Mouse (Mus musculus): Measurements from ENCODE around the gene Rsph14. TPM values are rescaled to one million over a fixed set of nuclear protein-coding genes. Genes with fewer than 3 reads are reported as not detected.

Gene Rsph14
- polyA plus RNA-seq, 1 experiment from 2014 or later = not detected

DNA sequence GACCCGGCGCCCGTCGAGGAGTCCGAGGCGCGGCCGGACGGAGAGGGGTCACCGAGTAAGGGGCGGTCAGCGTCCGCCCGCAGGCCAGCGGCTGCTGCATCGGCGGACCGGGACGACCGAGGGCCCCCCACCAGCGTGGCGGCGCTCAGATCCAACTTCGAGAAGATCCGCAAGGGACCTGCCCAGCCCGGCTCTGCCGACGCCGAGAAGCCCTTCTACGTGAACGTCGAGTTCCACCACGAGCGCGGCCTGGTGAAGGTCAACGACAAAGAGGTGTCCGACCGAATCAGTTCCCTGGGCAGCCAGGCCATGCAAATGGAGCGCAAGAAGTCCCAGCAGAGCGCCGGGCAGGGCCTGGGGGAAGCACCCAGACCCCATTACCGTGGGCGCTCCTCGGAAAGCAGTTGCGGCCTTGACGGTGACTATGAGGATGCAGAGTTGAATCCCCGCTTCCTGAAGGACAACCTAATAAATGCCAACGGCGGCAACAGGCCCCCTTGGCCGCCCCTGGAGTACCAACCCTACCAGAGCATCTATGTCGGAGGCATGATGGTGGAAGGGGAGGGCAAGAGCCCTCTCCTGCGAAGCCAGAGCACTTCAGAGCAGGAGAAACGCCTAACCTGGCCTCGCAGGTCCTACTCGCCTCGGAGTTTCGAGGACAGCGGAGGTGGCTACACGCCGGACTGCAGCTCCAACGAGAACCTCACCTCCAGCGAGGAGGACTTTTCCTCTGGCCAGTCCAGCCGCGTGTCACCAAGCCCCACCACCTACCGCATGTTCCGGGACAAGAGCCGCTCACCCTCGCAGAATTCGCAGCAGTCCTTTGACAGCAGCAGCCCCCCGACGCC is 29.2 kb upstream of the Rsph14 start:
- Histone ChIP-seq H3K27ac (no peak overlapping the region), H3K27me3 (no peaks in the 10 kb centered on the region), H3K36me3 (peaks cover 23% of the 10 kb centered on the region), H3K4me1 (peaks cover 54% of the 10 kb centered on the region), H3K4me2 (replicated peaks) (peak overlapping the region; percentile 97), H3K4me3 (peak overlapping the region; percentile 89), H3K9ac (peak overlapping the region; percentile 86), H3K9me3 (no peaks in the 10 kb centered on the region)
- no peak for ATAC-seq (ENCODE audit: low FRiP score, low read depth)
- 1% methylated on average over 71 of the region's 71 CpGs for WGBS

DNA sequence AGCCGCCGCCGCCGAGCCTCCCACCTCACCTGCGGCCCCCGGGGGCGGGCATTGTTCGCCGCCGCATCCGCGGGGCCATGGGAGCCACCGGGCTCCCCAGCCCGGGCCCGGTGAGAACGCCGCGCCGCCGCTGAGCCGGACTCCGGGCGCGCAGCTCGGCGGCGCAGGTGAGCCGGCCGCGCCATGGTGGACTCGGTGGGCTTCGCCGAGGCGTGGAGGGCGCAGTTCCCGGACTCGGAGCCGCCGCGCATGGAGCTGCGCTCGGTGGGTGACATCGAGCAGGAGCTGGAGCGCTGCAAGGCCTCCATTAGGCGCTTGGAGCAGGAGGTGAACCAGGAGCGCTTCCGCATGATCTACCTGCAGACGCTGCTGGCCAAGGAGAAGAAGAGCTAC is 28.5 kb upstream of the Rsph14 start:
- Histone ChIP-seq H3K9ac (peak overlapping the region; percentile 86), H3K9me3 (no peaks in the 10 kb centered on the region), H3K4me2 (replicated peaks) (peak overlapping the region; percentile 97), H3K36me3 (peaks cover 17% of the 10 kb centered on the region), H3K27ac (peak overlapping the region; percentile 58; the same call in 1 of the 2 replicates), H3K4me3 (peak overlapping the region; percentile 89), H3K4me1 (peaks cover 53% of the 10 kb centered on the region), H3K27me3 (no peaks in the 10 kb centered on the region)
- WGBS = under 1% methylated on average over 30 of the region's 48 CpGs
- peak; percentile 5; the same call in 1 of the 2 replicates for ATAC-seq (ENCODE audit: low FRiP score, low read depth)

DNA sequence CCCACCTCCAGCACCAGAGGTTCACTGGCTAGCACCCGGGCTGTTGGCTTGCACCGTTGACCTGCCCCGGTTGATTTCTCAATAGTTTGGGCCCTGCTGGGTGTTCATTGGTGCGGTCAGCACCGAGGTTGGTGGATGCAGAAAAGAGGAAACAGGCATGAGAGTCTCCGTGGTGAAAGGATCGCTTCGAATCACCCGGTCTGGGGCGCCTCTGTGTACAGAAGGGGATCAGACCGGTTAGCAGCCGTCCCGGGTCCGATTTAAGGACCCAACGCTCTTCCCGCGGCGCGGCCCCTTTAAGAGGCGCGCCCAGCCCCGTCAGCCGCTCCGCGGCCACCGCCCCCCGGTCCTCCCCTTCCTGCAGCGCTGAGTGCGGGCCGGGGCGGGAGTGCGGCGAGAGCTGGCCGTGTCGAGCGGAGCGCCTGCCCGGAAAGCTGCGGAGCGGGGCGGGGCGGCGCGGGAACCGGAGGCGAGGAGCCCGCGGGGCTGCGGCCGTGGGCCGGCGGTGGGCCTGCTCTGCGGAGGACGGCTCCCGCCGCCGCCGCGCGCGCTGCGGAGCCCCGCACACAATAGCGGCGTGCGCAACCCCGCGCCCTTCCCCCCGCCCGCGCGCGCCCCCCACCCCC is 27.9 kb upstream of the Rsph14 start, which contains the start of gene Bcr:
TSS of gene Bcr (plus strand) at position 376 of the 626 bp plus-strand sequence.
- H3K36me3 ChIP-seq = peaks cover 12% of the 10 kb centered on the region
- H3K27me3 ChIP-seq = no peaks in the 10 kb centered on the region
- ATAC-seq (ENCODE audit: low FRiP score, low read depth) = peak; percentile 91
- WGBS = under 1% methylated on average over 29 of the region's 73 CpGs
- peaks cover 48% of the 10 kb centered on the region for H3K4me1 ChIP-seq
- peak within 1 kb of the TSS; percentile 89 for H3K4me3 ChIP-seq
- H3K9ac ChIP-seq = peak within 1 kb of the TSS; percentile 86
- peak within 1 kb of the TSS; percentile 97 for H3K4me2 ChIP-seq (replicated peaks)
- H3K27ac ChIP-seq = peak within 1 kb of the TSS; percentile 58; the same call in 1 of the 2 replicates
- H3K9me3 ChIP-seq = no peaks in the 10 kb centered on the region

DNA sequence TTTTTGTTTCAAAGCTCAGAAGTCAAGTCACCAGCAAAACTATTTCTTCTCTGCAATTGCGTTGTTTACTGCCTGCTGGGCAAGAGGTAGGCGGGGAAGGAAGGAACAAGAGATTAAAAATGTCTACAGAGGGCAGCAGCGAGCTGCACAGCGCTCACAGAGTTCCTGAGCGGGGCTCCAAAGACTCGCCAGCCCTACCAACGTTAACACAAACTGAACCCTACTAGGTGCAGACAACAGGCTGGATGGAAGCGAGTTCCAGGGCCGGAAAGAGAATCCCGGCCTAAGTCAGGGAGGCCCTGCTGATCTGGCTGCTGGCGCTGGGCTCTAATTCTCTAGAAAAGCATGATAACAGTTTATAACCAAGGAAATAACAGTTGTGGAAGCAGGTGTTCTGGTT is 27.0 kb upstream of the Rsph14 start:
- H3K36me3 ChIP-seq = peaks cover 2% of the 10 kb centered on the region
- no peaks in the 10 kb centered on the region for H3K9me3 ChIP-seq
- no peak for ATAC-seq (ENCODE audit: low FRiP score, low read depth)
- no peak overlapping the region for H3K27ac ChIP-seq
- 1% methylated on average over 11 of the region's 11 CpGs for WGBS
- H3K4me3 ChIP-seq = peak overlapping the region; percentile 89
- peak overlapping the region; percentile 97 for H3K4me2 ChIP-seq (replicated peaks)
- peaks cover 38% of the 10 kb centered on the region for H3K4me1 ChIP-seq
- no peaks in the 10 kb centered on the region for H3K27me3 ChIP-seq
- H3K9ac ChIP-seq = no peak overlapping the region

DNA sequence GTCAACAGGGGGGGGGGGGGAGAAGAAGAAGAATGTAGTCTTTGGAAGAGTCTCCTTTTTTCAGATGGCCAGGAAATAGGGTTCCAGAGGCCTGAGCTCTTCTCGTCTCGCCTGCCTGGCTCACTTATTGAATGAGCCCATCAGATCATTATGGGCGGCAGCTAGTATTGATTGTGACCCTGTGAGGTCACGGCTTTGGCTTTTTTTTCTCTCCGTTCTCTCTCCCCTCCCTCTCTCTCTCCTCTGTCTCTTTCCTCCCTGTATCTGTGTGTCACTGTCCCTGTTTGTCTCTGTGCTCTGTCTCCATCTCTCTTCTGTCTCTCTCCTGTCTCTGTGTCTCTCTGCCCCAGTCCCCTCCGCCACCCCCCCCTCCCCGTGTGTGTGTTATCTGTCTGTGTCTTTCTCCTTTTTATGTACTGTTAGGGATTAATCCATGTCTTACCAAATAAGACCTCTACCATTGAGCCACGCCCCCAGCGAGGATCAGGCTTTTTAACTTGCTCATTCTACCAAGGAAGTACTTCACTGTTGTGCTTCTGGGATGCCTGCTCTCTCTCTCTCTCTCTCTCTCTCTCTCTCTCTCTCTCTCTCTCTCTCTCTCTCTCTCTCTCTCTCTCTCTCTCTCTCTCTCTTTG is 26.5 kb upstream of the Rsph14 start:
- no peak for ATAC-seq (ENCODE audit: low FRiP score, low read depth)
- peak overlapping the region; percentile 97 for H3K4me2 ChIP-seq (replicated peaks)

DNA sequence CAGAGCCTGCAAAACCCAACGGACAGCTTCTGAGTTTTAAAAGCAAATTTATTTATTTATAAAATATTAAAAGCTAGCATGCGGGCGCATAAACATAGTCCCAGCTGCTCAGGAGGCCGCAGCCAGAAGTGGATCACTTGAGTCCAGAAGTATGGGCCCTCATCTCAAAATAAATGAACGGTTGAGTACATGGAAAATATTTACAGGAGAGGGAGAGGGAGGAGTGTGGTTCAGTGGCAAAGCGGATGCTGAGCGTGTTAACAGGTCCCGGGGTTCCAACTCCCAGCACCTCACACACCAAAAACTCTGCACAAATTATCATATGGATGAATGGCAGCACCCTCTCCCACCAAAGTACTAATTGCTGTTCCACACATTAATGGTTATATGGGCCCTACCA is 25.9 kb upstream of the Rsph14 start:
- H3K27me3 ChIP-seq = no peaks in the 10 kb centered on the region
- H3K27ac ChIP-seq = no peak overlapping the region
- no peak overlapping the region for H3K4me3 ChIP-seq
- no peaks in the 10 kb centered on the region for H3K9me3 ChIP-seq
- no peak overlapping the region for H3K9ac ChIP-seq
- H3K36me3 ChIP-seq = no peaks in the 10 kb centered on the region
- no peak for ATAC-seq (ENCODE audit: low FRiP score, low read depth)
- H3K4me1 ChIP-seq = peaks cover 28% of the 10 kb centered on the region
- WGBS = 82% methylated on average over 8 of the region's 8 CpGs
- no peak overlapping the region for H3K4me2 ChIP-seq (replicated peaks)

More for the DNA sequence above, 26.5 kb upstream of the Rsph14 start:
- H3K36me3 ChIP-seq = no peaks in the 10 kb centered on the region
- H3K27me3 ChIP-seq = no peaks in the 10 kb centered on the region
- H3K9ac ChIP-seq = no peak overlapping the region
- H3K4me1 ChIP-seq = peaks cover 33% of the 10 kb centered on the region
- 36% methylated on average over 9 of the region's 9 CpGs for WGBS
- H3K4me3 ChIP-seq = no peak overlapping the region
- H3K27ac ChIP-seq = no peak overlapping the region
- no peaks in the 10 kb centered on the region for H3K9me3 ChIP-seq

DNA sequence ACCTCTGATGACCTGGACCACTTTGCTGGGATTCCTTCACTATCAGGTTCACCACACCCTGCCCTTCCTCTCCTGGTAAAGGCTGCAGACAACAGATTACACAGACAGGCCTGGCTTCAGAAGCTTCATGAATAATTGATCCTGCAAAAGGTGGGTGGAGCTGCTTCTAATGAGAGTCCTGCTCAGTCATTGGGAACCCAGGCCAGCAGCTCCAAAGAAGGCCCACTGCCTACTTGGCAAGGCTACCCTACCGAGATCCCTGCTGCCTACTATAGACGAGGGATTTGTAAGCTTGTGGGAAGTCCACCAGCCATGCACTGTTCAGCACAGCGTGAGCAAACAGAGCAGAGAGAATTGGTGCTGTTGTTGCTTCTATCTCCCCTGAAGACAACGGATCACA is 23.9 kb upstream of the Rsph14 start:
- ATAC-seq (ENCODE audit: low FRiP score, low read depth) = no peak

DNA sequence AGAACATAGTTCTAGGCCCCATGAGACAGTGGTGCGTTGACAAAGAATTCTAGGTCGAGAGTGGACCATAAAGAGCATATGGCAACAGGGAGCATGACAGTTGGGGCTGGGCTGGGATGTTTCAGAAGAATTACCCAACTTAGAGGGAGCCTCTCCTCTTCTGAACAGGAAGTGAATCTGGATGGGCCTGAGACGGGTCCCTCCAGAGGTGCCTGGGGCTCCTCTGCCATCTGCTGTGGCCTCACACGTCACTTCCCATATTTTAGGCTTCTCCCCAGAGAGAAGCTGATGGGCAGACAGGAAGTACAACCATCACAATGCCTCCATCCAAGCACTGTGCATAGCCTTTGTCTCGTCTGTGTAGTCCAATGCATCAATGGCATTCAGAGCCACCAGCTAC is 23.3 kb upstream of the Rsph14 start:
- H3K4me3 ChIP-seq = no peak overlapping the region
- no peaks in the 10 kb centered on the region for H3K36me3 ChIP-seq
- WGBS = 76% methylated on average over 5 of the region's 5 CpGs
- H3K9me3 ChIP-seq = no peaks in the 10 kb centered on the region
- H3K27me3 ChIP-seq = no peaks in the 10 kb centered on the region
- no peak for ATAC-seq (ENCODE audit: low FRiP score, low read depth)
- no peak overlapping the region for H3K4me2 ChIP-seq (replicated peaks)
- H3K27ac ChIP-seq = no peak overlapping the region
- no peak overlapping the region for H3K9ac ChIP-seq
- H3K4me1 ChIP-seq = peaks cover 6% of the 10 kb centered on the region

More for the DNA sequence above, 23.9 kb upstream of the Rsph14 start:
- no peaks in the 10 kb centered on the region for H3K36me3 ChIP-seq
- no peaks in the 10 kb centered on the region for H3K27me3 ChIP-seq
- no peak overlapping the region for H3K4me2 ChIP-seq (replicated peaks)
- H3K9ac ChIP-seq = no peak overlapping the region
- H3K27ac ChIP-seq = no peak overlapping the region
- H3K4me3 ChIP-seq = no peak overlapping the region
- H3K4me1 ChIP-seq = peaks cover 8% of the 10 kb centered on the region
- H3K9me3 ChIP-seq = no peaks in the 10 kb centered on the region
- WGBS = 38% methylated on average over 4 of the region's 4 CpGs

DNA sequence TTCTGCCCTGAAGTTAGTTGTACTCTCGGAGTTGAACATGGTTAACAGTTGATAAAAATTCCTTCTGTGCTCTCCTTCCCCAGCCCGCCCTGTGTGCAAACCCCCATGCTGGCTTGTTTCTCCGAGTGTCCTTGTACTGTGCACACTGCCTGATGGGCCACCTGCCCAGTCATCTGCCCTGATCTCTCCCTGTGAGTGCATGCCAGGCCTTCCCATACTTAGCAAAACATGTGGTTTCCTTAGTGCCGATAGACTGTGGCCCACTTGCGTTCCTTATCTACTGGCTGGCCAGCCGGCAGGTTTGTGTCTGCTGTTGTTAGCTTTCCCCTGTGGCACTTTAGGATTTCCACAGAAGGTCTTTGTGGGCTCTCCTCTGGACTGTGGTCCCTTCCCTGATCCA is 21.7 kb upstream of the Rsph14 start:
- WGBS = 67% methylated on average over 6 of the region's 6 CpGs
- peaks cover 5% of the 10 kb centered on the region; the same call in 1 of the 2 replicates for H3K36me3 ChIP-seq

DNA sequence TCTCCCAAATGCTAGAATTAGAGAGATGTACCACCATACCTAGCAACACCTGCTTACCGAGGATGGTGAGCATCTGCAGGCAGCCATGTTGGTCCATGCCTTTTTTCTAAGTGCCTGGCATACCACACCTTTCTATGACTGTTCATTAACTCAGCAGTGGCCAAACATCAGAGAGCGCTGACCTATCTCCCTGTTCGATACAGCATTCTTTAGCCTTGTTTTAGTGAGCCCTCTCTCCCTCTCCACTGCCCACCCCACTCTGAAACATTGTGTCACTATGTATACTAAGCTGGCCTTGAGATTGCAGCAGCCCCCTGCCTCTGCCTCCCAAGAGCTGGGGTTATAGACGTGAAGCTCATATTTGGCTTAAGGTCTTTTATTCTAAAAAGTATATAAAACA is 21.3 kb upstream of the Rsph14 start:
- WGBS = 84% methylated on average over 4 of the region's 4 CpGs
- Histone ChIP-seq H3K4me2 (replicated peaks) (no peak overlapping the region), H3K27me3 (no peaks in the 10 kb centered on the region), H3K27ac (no peak overlapping the region), H3K9ac (no peak overlapping the region), H3K4me1 (no peaks in the 10 kb centered on the region), H3K4me3 (no peak overlapping the region), H3K9me3 (no peaks in the 10 kb centered on the region), H3K36me3 (peaks cover 9% of the 10 kb centered on the region; the same call in 1 of the 2 replicates)
- no peak for ATAC-seq (ENCODE audit: low FRiP score, low read depth)

More for the DNA sequence above, 21.7 kb upstream of the Rsph14 start:
- H3K4me1 ChIP-seq = no peaks in the 10 kb centered on the region
- ATAC-seq (ENCODE audit: low FRiP score, low read depth) = no peak
- no peak overlapping the region for H3K27ac ChIP-seq
- H3K9ac ChIP-seq = no peak overlapping the region
- no peaks in the 10 kb centered on the region for H3K27me3 ChIP-seq
- H3K4me3 ChIP-seq = no peak overlapping the region
- no peak overlapping the region for H3K4me2 ChIP-seq (replicated peaks)
- H3K9me3 ChIP-seq = no peaks in the 10 kb centered on the region

DNA sequence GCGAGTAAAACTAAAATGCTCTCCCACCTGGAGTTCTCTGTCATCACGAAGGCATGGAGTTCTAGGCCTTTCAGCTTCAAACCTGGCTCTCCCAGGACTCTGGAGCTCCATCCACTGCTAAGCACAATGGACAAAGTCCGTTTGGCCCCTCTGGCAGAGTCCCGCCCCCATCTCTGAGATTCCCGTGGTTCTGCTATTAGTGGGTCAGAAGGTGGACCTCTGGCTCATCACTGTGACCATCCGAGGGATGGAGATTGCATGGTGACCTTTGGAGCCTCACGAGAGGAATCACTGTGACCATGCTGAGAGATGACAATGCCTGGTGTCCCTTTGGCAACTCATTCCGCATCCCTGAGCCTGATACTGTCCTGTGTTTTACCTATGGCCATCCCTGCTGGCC is 20.5 kb upstream of the Rsph14 start:
- no peak overlapping the region for H3K27ac ChIP-seq
- H3K27me3 ChIP-seq = no peaks in the 10 kb centered on the region
- no peak overlapping the region for H3K4me2 ChIP-seq (replicated peaks)
- 87% methylated on average over 8 of the region's 8 CpGs for WGBS
- peaks cover 10% of the 10 kb centered on the region; the same call in 1 of the 2 replicates for H3K36me3 ChIP-seq
- H3K9me3 ChIP-seq = no peaks in the 10 kb centered on the region
- H3K4me3 ChIP-seq = no peak overlapping the region
- ATAC-seq (ENCODE audit: low FRiP score, low read depth) = no peak
- no peaks in the 10 kb centered on the region for H3K4me1 ChIP-seq
- H3K9ac ChIP-seq = no peak overlapping the region
